Comparison of ENCODE assay signal across 16 mouse cellular contexts in the genomic region with DNA sequence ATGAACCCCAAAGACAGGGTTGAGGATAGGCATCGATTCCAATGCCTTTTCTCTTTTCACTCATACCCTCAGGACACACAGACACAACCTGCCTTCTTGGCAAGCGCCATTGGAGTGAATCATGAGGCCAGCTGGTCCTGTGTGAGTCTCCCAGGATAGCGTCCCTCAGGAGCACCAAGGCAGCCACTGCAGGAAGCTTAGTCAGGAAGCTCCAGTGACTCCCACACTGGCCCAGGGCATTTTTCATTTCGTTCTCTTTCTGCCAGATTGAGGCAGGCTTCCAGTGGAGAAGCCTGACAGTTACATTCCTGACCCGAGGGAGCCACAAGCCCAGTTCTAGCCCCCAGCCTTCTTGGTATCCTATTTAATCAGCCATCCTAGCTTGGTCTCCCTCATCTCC.
DNase-seq lines count a peak whose midpoint lies in the region; ATAC-seq and TF ChIP-seq lines count a peak whose summit lies in the region.
"Had no signal": no experiment of that assay in that cellular context is flagged by ENCODE, and none has a peak within 500 bp of the region (broad histone marks: within the 10 kb centered on the region; RNA-seq: fewer than 3 reads in every experiment).

No protein-coding gene starts in this region.

- H3K36me3 ChIP-seq in neural tube, embryonic 13.5 days: no peaks in the 10 kb centered on the region
- H3K36me3 ChIP-seq in forebrain, embryonic 11.5 days (ENCODE audit: control insufficient read depth, insufficient read depth, low read length): no peaks in the 10 kb centered on the region
- H3K36me3 ChIP-seq: embryonic facial prominence, embryonic 13.5 days; midbrain, embryonic 15.5 days had no signal

- no peak overlapping the region for H3K9ac ChIP-seq in neural tube, embryonic 13.5 days
- H3K9ac ChIP-seq in forebrain, embryonic 11.5 days (ENCODE audit: low read length): no peak overlapping the region
- H3K9ac ChIP-seq: embryonic facial prominence, embryonic 13.5 days; forebrain, embryonic 13.5 days; heart, embryonic 13.5 days; liver, embryonic 14.5 days; midbrain, embryonic 15.5 days had no signal

- no peak for TF ChIP-seq CTCF in gastrocnemius, adult 2 months (IDR thresholded peaks at IDR 0.05)
- no peak for TF ChIP-seq CTCF in Patski (IDR thresholded peaks at IDR 0.05)

- H3K4me1 ChIP-seq in neural tube, embryonic 13.5 days (replicated peaks): peaks cover 14% of the 10 kb centered on the region
- no peaks in the 10 kb centered on the region for H3K4me1 ChIP-seq in forebrain, embryonic 11.5 days (replicated peaks; ENCODE audit: control insufficient read depth, insufficient read depth, low read length)
- H3K4me1 ChIP-seq: embryonic facial prominence, embryonic 13.5 days; forebrain, embryonic 13.5 days; heart, embryonic 13.5 days; midbrain, embryonic 15.5 days had no signal

- DNase-seq in gastrocnemius, adult 2 months: peak; percentile 20
- DNase-seq in gastrocnemius, postnatal 36 days: no peak
- DNase-seq in kidney, postnatal 4 days: peak; percentile 14 to 18
- DNase-seq in kidney, adult 11 months: no peak
- peak; percentile 46 for DNase-seq in Patski (ENCODE audit: low read depth, low spot score)
- no peak for DNase-seq in forebrain, embryonic 11.5 days (ENCODE audit: low spot score)
- DNase-seq: cerebellum, postnatal 36 days; lung, postnatal 4 days; right cerebral cortex, postnatal 4 days; thymus, postnatal 25 days had no signal

- H3K27ac ChIP-seq in gastrocnemius, adult 2 months: no peak overlapping the region
- H3K27ac ChIP-seq in neural tube, embryonic 13.5 days (replicated peaks): peak overlapping the region; percentile 6; the same call in 1 of the 2 replicates
- no peak overlapping the region for H3K27ac ChIP-seq in forebrain, embryonic 11.5 days (ENCODE audit: low read depth, low read length)
- H3K27ac ChIP-seq: embryonic facial prominence, embryonic 13.5 days; forebrain, embryonic 13.5 days; heart, embryonic 13.5 days; liver, embryonic 14.5 days; midbrain, embryonic 15.5 days had no signal

- in situ Hi-C loops in Patski (cut with MboI; ENCODE audit: low pct_unique_long_range_greater_than_20kb): no loop called here

- intact Hi-C loops in gastrocnemius, adult 2 months (cut with DNase I): no loop called here
- intact Hi-C loops in gastrocnemius, postnatal 36 days (cut with DNase I): no loop called here

- no peaks in the 10 kb centered on the region for H3K9me3 ChIP-seq in neural tube, embryonic 13.5 days
- H3K9me3 ChIP-seq in forebrain, embryonic 11.5 days (ENCODE audit: control insufficient read depth, low read length): no peaks in the 10 kb centered on the region
- H3K9me3 ChIP-seq: embryonic facial prominence, embryonic 13.5 days; forebrain, embryonic 13.5 days; heart, embryonic 13.5 days; midbrain, embryonic 15.5 days had no signal

- POLR2A ChIA-PET in Patski (lab: Charles Lee): interaction anchor here (0.5 to 0.6 kb wide), 2 partner anchors 134 to 173 kb away, joined by 3 to 8 read pairs; no protein-coding TSS in a partner anchor

- no peak overlapping the region for H3K4me2 ChIP-seq in neural tube, embryonic 13.5 days
- H3K4me2 ChIP-seq in forebrain, embryonic 11.5 days (ENCODE audit: low read depth, low read length, severe bottlenecking): no peak overlapping the region
- H3K4me2 ChIP-seq: embryonic facial prominence, embryonic 13.5 days; forebrain, embryonic 13.5 days; heart, embryonic 13.5 days; midbrain, embryonic 15.5 days had no signal

- 41% methylated on average over 5 of the region's 5 CpGs for WGBS in neural tube, embryonic 13.5 days
- 65% methylated on average over 5 of the region's 5 CpGs for WGBS in forebrain, embryonic 11.5 days

- CTCF ChIA-PET in Patski (lab: Charles Lee): interaction anchor here (1.3 kb wide), 1 partner anchor 16 kb away, joined by 3 read pairs; no protein-coding TSS in a partner anchor

- peak; percentile 86 for ATAC-seq in Patski
- peak; percentile 27; the same call in 1 of the 2 replicates for ATAC-seq in neural tube, embryonic 13.5 days (ENCODE audit: low read depth)
- ATAC-seq in forebrain, embryonic 11.5 days (replicated peaks; ENCODE audit: low FRiP score): no peak
- ATAC-seq: forebrain, embryonic 13.5 days; midbrain, embryonic 15.5 days had no signal

- no peaks in the 10 kb centered on the region for H3K27me3 ChIP-seq in Patski
- H3K27me3 ChIP-seq in neural tube, embryonic 13.5 days: no peaks in the 10 kb centered on the region
- H3K27me3 ChIP-seq in forebrain, embryonic 11.5 days (ENCODE audit: control insufficient read depth, insufficient read depth, low read length): no peaks in the 10 kb centered on the region
- H3K27me3 ChIP-seq: embryonic facial prominence, embryonic 13.5 days; forebrain, embryonic 13.5 days; heart, embryonic 13.5 days; midbrain, embryonic 15.5 days had no signal

- no peak overlapping the region for H3K4me3 ChIP-seq in gastrocnemius, adult 2 months
- H3K4me3 ChIP-seq in neural tube, embryonic 13.5 days: no peak overlapping the region
- H3K4me3 ChIP-seq in forebrain, embryonic 11.5 days (ENCODE audit: low read depth, low read length): no peak overlapping the region
- H3K4me3 ChIP-seq: embryonic facial prominence, embryonic 13.5 days; forebrain, embryonic 13.5 days; heart, embryonic 13.5 days; midbrain, embryonic 15.5 days had no signal

Comparison
In these comparisons a context has a peak if more than half of its experiments do, and no peak if none do; other contexts are left out.
1. DNase-seq: peak in gastrocnemius, adult 2 months (single experiment), kidney, postnatal 4 days (2 of 2) and Patski (single experiment); none in gastrocnemius, postnatal 36 days (0 of 2), kidney, adult 11 months (single experiment) and forebrain, embryonic 11.5 days (single experiment).